Mouse (Mus musculus) lung, postnatal 36 days (tissue): ENCODE data around the gene Skint4.

Experiments used
- DNase-seq: peaks from one replicate; pipeline ENCODE4 v3.0.0; 2022; ENCODE audit warnings: mixed read lengths

Skint4 gene

DNA sequence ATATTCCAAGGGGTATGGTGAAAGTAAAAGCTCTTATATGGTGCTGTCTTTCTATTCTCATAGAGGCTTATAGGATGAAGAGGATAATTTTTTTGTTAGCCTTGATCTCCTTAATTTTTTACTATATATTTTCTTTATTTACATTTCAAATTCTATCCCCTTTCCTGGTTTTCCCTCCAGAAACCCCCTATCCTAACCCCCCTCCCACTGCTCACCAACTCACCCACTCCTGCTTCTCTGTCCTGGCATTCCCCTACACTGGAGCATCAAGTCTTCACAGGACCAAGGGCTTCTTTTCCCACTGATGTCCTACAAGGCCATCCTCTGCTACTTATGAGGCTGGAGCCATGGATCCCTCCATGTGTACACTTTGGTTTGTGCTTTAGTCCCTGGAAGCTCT is at the start of gene Skint4:
TSS of gene Skint4 (plus strand) at position 301 of the 400 bp plus-strand sequence.
- no peak for DNase-seq
